Mouse (Mus musculus) limb, embryonic 11.5 days (tissue): Measurements from ENCODE around the gene Lmcd1. TPM values are rescaled to one million over a fixed set of nuclear protein-coding genes. Genes with fewer than 3 reads are reported as not detected.

ENCODE experiments used
- ATAC-seq: fragments of 200-750 bp; cut with Nextera tagmentation; 2 replicates; pipeline ENCODE4 v1.8.0; 2017; ENCODE audit warnings: low read depth; ENCODE audit not compliant: insufficient number of reproducible peaks, low FRiP score, low TSS enrichment
- DNase-seq: peaks from one replicate; pipeline ENCODE4 v3.0.0-alpha.2; 2015; ENCODE audit warnings: low spot score
- H3K27ac ChIP-seq: fragments of 300-500 bp; sonication (generic); replicated peaks from 2 replicates; pipeline ENCODE4 v1.5.1; 2014; ENCODE audit warnings: low read depth, mild to moderate bottlenecking, low read length
- H3K27me3 ChIP-seq: fragments of 300-500 bp; sonication (generic); 2 replicates; pipeline ENCODE4 v1.6.1; 2014; ENCODE audit warnings: mild to moderate bottlenecking, low read length, mixed read lengths; ENCODE audit not compliant: control insufficient read depth, insufficient read depth
- H3K36me3 ChIP-seq: fragments of 300-500 bp; sonication (generic); 2 replicates; pipeline ENCODE4 v1.6.1; 2014; ENCODE audit warnings: mild to moderate bottlenecking, low read length, moderate library complexity, mixed read lengths; ENCODE audit not compliant: control insufficient read depth, insufficient read depth
- H3K4me1 ChIP-seq: fragments of 300-500 bp; sonication (generic); 2 replicates; pipeline ENCODE4 v1.6.1; 2014; ENCODE audit warnings: low read length, mixed read lengths; ENCODE audit not compliant: control insufficient read depth, insufficient read depth
- H3K4me2 ChIP-seq: fragments of 300-500 bp; sonication (generic); 2 replicates; pipeline ENCODE4 v1.6.1; 2014; ENCODE audit warnings: low read depth, mild to moderate bottlenecking, moderate library complexity; ENCODE audit not compliant: severe bottlenecking
- H3K4me3 ChIP-seq: fragments of 300-500 bp; sonication (generic); 2 replicates; pipeline ENCODE4 v1.5.1; 2014; ENCODE audit warnings: low read depth, low read length
- H3K9ac ChIP-seq: fragments of 300-500 bp; sonication (generic); 2 replicates; pipeline ENCODE4 v1.6.1; 2014; ENCODE audit warnings: mild to moderate bottlenecking, low read length
- H3K9me3 ChIP-seq: fragments of 300-500 bp; sonication (generic); 2 replicates; pipeline ENCODE4 v1.6.1; 2016; ENCODE audit warnings: low read length; ENCODE audit not compliant: control insufficient read depth
- WGBS: fragments of 180-500 bp; shearing (Covaris S2); extraction: QIAGEN DNeasy Blood & Tissue Kit; methylation state at CpG from one replicate; pipeline ENCODE4 v1.1.7; 2014; 5-methylcytosine and 5-hydroxymethylcytosine counted together
- polyA plus RNA-seq: library from polyadenylated mRNA; unstranded; fragments of >200 nt; fragmentation: Nextera tagmentation; extraction: Ambion mirVana; gene quantifications from 2 replicates; pipeline ENCODE4 v1.2.1, GENCODE M21; 2014

Gene Lmcd1
- polyA plus RNA-seq, 1 experiment from 2014 or later = 6.5 TPM

DNA sequence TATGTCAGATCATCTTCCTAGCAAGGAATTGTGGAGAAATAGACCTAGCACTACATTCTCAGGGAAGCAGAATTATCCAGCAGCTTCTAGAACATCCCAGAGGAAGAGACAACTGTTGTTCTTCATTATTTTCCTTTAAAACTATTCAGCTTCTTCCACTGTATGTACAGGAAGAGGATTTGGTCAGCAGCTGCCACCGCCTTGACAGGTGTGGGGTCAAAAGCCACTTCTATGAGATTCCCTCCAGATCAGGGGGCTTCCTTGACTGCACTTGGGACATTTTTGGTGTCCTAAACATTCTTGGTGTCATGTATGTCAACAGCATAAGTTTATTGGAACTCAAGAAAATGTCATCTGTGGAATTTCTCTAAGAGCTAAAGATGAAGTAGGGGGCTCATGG is 5.2 kb downstream of the Lmcd1 start:
- no peaks in the 10 kb centered on the region for H3K36me3 ChIP-seq
- H3K9me3 ChIP-seq = no peaks in the 10 kb centered on the region
- H3K4me1 ChIP-seq = peaks cover 8% of the 10 kb centered on the region; the same call in 1 of the 2 replicates
- WGBS = 100% methylated on average over 1 of the region's 1 CpGs
- ATAC-seq = no peak
- DNase-seq = no peak
- no peak overlapping the region for H3K9ac ChIP-seq
- no peak overlapping the region for H3K27ac ChIP-seq
- H3K27me3 ChIP-seq = no peaks in the 10 kb centered on the region
- H3K4me2 ChIP-seq = no peak overlapping the region
- H3K4me3 ChIP-seq = no peak overlapping the region

DNA sequence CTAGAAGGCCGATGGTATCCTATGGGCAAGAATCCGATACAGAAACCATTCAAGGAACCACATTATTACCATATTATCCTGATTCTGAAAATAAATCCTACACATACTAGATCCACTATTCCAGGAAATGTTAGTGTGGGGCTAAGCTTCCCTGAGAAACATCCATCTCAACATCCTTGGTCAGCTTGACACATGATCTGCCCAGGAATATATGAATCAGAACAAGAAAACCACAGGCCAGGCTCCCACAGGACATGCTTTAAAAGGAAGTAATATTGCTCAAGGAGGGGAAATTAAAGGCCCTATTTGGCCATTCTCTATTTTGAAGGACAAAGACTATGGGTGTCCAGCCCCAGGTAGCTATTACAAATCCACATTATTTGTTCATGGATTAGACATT is 6.6 kb downstream of the Lmcd1 start:
- Histone ChIP-seq H3K9ac (no peak overlapping the region), H3K27ac (no peak overlapping the region), H3K4me3 (no peak overlapping the region), H3K9me3 (no peaks in the 10 kb centered on the region), H3K27me3 (no peaks in the 10 kb centered on the region), H3K4me1 (no peaks in the 10 kb centered on the region), H3K4me2 (no peak overlapping the region), H3K36me3 (no peaks in the 10 kb centered on the region)
- ATAC-seq (no peak), DNase-seq (no peak)
- 95% methylated on average over 2 of the region's 2 CpGs for WGBS

DNA sequence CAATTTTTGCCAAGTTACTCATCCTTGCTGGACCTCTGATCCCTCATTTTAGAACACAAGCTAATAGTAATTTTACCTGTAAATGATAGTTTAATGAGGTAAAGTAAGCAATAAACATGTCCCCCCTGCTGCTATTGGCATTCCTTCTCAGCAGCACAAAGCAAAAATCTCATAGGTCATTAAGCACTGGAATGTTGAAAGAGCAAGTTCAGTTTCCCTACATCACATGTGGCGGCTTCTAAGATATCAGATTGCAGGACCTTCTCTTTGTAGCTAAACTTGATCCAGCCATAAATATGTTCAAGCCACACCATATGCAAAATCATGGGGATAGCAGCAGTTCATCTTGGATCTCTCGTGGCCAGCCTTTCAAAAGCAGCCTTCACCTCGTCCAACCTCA is 7.4 kb downstream of the Lmcd1 start:
- DNase-seq = no peak
- Histone ChIP-seq H3K4me3 (no peak overlapping the region), H3K4me2 (no peak overlapping the region), H3K27me3 (no peaks in the 10 kb centered on the region), H3K9me3 (no peaks in the 10 kb centered on the region), H3K4me1 (no peaks in the 10 kb centered on the region), H3K9ac (no peak overlapping the region), H3K36me3 (no peaks in the 10 kb centered on the region), H3K27ac (no peak overlapping the region)
- ATAC-seq = no peak
- 36% methylated on average over 3 of the region's 3 CpGs for WGBS

DNA sequence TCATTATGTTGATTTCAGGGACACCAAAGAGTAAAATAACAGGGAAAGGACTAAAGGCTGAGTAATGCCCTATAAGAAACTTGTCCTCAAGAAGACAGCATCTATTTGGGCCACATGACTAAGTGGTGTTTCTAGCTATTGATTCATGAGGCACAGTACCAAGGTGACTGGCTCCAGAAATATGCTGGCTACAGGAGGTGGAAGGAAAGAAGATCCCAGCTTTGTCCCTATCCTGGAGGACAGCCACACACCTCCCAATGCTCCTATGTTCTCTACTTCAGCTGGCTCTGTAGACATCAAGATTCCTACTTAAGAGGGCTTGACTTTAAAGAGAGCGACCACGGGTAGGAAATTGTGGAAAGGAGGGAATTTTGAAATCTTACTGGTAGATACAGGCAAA is 8.4 kb downstream of the Lmcd1 start:
- no peaks in the 10 kb centered on the region for H3K27me3 ChIP-seq
- no peak overlapping the region for H3K9ac ChIP-seq
- no peak overlapping the region for H3K4me2 ChIP-seq
- no peaks in the 10 kb centered on the region for H3K9me3 ChIP-seq
- H3K4me3 ChIP-seq = no peak overlapping the region
- no peak overlapping the region for H3K27ac ChIP-seq
- DNase-seq = no peak
- no peak for ATAC-seq
- no peaks in the 10 kb centered on the region for H3K4me1 ChIP-seq
- H3K36me3 ChIP-seq = no peaks in the 10 kb centered on the region
- WGBS = 96% methylated on average over 2 of the region's 2 CpGs

DNA sequence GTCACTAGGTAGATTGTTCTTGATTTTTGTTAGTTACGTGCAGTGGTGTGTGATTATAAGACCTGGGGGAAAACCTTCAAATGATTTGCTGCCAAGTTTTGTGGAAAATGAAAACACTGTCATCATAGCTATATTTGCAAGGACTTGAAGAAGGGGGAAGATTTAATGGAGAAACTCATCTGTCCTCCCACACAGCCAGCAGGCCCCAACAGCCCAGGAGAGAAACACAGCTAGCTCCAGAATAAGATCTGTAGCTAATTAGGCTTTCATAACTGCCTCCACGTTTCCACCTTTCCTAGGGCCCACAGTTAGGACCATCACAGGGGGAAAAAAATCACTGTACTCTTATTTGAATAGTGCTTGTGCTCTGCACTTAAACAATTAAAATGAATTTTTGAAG is 10.5 kb downstream of the Lmcd1 start:
- WGBS = 57% methylated on average over 2 of the region's 2 CpGs
- DNase-seq = no peak

DNA sequence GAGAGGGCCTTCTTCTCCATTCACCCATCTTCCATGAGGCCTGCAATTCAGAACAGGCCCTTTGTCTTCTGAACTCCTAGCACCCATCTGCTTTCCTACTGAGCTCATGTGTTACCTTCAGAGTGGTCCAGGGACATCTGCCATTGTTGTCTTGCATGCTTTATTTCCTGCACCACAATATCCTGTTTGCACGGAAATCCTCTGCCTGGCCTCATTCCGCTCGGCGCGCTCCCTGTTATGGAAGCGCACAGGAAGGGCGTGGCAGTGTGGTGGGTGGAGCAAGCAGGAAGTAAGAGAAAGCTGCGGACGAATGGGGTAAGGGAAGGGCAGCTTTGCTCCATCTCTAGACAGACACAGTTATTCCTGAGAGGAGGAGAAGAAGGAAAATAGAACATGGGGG is 14.1 kb downstream of the Lmcd1 start:
- no peak overlapping the region for H3K9ac ChIP-seq
- WGBS = 88% methylated on average over 9 of the region's 9 CpGs
- no peaks in the 10 kb centered on the region for H3K9me3 ChIP-seq
- no peak overlapping the region for H3K27ac ChIP-seq
- DNase-seq = no peak
- H3K27me3 ChIP-seq = no peaks in the 10 kb centered on the region
- no peaks in the 10 kb centered on the region for H3K36me3 ChIP-seq
- ATAC-seq = no peak
- no peak overlapping the region for H3K4me3 ChIP-seq
- H3K4me1 ChIP-seq = no peaks in the 10 kb centered on the region
- no peak overlapping the region for H3K4me2 ChIP-seq

More for the DNA sequence above, 10.5 kb downstream of the Lmcd1 start:
- no peaks in the 10 kb centered on the region for H3K36me3 ChIP-seq
- no peak overlapping the region for H3K4me3 ChIP-seq
- no peaks in the 10 kb centered on the region for H3K9me3 ChIP-seq
- no peaks in the 10 kb centered on the region for H3K4me1 ChIP-seq
- H3K27ac ChIP-seq = no peak overlapping the region
- no peak overlapping the region for H3K4me2 ChIP-seq
- no peak overlapping the region for H3K9ac ChIP-seq
- no peak for ATAC-seq
- no peaks in the 10 kb centered on the region for H3K27me3 ChIP-seq

DNA sequence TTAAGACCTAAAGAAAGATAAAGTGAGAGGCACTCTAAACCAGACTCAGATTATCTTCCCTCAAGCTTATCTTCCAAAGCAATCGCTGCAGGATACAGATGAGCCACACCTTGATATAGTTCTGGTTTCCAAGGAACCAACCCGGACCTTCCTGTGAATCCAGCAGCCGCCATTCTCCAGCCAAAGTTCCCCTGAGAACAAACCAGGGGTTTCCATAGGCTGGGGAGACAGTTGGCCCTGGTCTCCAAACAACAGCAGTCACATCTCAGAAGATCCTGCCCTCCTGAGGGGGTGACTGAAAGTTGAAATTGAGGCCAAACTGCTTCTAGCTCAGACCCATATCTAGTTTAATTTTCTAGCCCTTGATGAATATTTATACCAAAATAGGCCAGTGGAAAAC is 14.7 kb downstream of the Lmcd1 start:
- DNase-seq = no peak
- WGBS = 89% methylated on average over 3 of the region's 3 CpGs
- no peaks in the 10 kb centered on the region for H3K27me3 ChIP-seq
- H3K9ac ChIP-seq = no peak overlapping the region
- ATAC-seq = no peak
- H3K36me3 ChIP-seq = no peaks in the 10 kb centered on the region
- H3K9me3 ChIP-seq = no peaks in the 10 kb centered on the region
- no peak overlapping the region for H3K4me2 ChIP-seq
- no peak overlapping the region for H3K4me3 ChIP-seq
- H3K27ac ChIP-seq = no peak overlapping the region
- no peaks in the 10 kb centered on the region for H3K4me1 ChIP-seq

DNA sequence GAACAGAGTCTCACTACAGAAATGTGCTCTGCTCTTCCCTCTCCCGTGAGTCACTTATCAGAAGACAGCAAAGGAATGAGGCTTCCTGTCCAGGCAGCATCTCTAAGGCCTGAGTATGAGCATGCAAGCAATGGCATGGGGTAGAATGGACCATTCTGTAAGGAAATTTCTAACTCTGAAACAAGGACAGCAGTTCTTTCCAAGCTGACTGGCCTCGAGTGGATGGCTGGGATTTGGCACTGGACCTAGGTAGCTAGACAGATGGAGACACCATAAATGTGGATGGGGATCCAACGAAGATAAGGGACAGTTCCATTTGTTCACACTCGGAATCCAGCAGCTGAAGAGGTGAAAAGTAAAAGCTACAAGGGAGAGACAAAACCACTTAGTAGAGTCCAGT is 17.6 kb downstream of the Lmcd1 start:
- Histone ChIP-seq H3K9ac (no peak overlapping the region), H3K36me3 (no peaks in the 10 kb centered on the region), H3K27me3 (no peaks in the 10 kb centered on the region), H3K9me3 (no peaks in the 10 kb centered on the region), H3K4me2 (no peak overlapping the region), H3K4me3 (no peak overlapping the region), H3K4me1 (no peaks in the 10 kb centered on the region), H3K27ac (no peak overlapping the region)
- 77% methylated on average over 4 of the region's 4 CpGs for WGBS
- DNase-seq (no peak), ATAC-seq (no peak)

DNA sequence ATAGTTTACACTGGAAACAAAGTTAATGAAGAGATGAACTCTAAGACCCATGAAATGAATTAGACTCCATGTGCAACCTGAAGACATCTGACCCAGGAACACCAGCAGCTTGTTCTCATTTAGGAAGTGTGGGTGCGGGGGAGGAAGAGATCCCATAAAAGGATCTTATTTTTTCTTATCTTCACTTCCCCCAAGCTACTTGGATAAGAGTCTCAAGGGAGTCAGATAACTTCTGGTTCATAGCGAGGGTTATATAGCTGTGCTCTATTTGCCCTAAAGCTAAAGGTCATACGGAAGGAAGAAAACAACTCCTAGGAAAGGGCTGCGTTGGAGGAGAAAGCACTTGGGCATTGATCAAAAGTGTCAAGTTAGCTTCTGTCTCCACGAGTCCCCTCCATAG is 19.8 kb downstream of the Lmcd1 start:
- Histone ChIP-seq H3K9ac (no peak overlapping the region), H3K4me2 (no peak overlapping the region), H3K36me3 (no peaks in the 10 kb centered on the region), H3K9me3 (no peaks in the 10 kb centered on the region), H3K4me3 (no peak overlapping the region), H3K4me1 (no peaks in the 10 kb centered on the region), H3K27me3 (no peaks in the 10 kb centered on the region), H3K27ac (no peak overlapping the region)
- no peak for DNase-seq
- WGBS = 14% methylated on average over 5 of the region's 5 CpGs
- no peak for ATAC-seq
